Mouse (Mus musculus) megakaryocyte, embryonic 14.5 days (primary cell): Measurements from ENCODE around the gene Cox4i2. TPM values are rescaled to one million over a fixed set of nuclear protein-coding genes. Genes with fewer than 3 reads are reported as not detected.

ENCODE experiments used
- H3K27me3 ChIP-seq: replicated peaks from 2 replicates; pipeline ENCODE3; 2012; ENCODE audit warnings: inconsistent platforms
- H3K36me3 ChIP-seq: replicated peaks from 2 replicates; pipeline ENCODE3; 2012; ENCODE audit warnings: low read length, inconsistent platforms, mixed read lengths
- H3K4me1 ChIP-seq: 2 replicates; pipeline ENCODE4 v1.6.1; 2012; ENCODE audit warnings: inconsistent platforms
- H3K4me3 ChIP-seq: replicated peaks from 2 replicates; pipeline ENCODE3; 2012; ENCODE audit warnings: moderate library complexity, mild to moderate bottlenecking, inconsistent platforms
- H3K9me3 ChIP-seq: 2 replicates; pipeline ENCODE4 v1.6.1; 2012; ENCODE audit warnings: inconsistent platforms
- FLI1 ChIP-seq: IDR thresholded peaks from 2 replicates; pipeline ENCODE4 v1.6.1; 2012; ENCODE audit warnings: low read length, inconsistent platforms, mixed read lengths
- GATA1 ChIP-seq: IDR thresholded peaks from 3 replicates; pipeline ENCODE4 v1.6.1; 2012; ENCODE audit warnings: mixed read lengths, low read length, inconsistent platforms, borderline replicate concordance
- polyA plus RNA-seq: library from polyadenylated mRNA; stranded (reverse); fragments of >175 nt; gene quantifications from 2 replicates; pipeline ENCODE4 v1.2.3, GENCODE M21; 2012; ENCODE audit warnings: low replicate concordance; ENCODE audit not compliant: insufficient read depth

Cox4i2 gene
- polyA plus RNA-seq, 1 experiment: 2.8 TPM

DNA sequence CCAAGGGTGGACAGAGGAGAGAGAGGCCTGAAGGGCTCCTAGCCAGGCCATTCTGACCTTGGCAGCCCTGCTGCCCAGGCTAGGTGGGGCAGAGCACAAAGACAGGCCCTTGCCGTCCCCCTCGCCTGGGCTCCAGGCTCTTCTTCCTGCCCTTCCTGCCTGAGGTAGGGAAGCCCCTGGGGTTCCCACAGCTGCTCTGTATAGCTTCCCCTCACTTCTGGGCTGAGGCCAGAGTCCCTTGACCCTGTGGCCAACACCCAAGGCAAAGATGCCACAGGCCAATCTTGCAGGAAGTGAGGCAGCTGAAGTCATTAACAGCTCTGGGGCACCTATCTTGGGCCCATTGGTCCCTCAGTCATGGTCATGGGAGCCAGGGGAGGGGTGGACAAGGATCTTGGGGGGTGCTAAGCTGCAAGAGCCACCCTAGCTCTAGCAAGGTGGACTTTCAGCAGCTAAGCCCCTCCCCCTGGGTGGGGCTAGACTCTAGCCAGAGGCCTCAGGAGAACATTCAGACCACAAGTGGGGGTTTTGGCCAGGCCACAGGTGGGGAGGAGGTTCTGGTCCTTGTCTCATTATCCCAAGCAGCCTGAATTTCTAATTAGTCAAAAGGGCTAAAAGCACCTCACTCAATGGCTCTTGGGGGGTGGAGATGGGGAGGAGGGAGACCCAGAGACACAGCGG is 27.2 kb downstream of the Cox4i2 start:
- TF ChIP-seq FLI1 (no peak), GATA1 (no peak)
- no peaks in the 10 kb centered on the region for H3K27me3 ChIP-seq
- peak overlapping the region; percentile 31 for H3K4me3 ChIP-seq
- no peaks in the 10 kb centered on the region for H3K9me3 ChIP-seq
- H3K4me1 ChIP-seq: peaks cover 96% of the 10 kb centered on the region
- peaks cover 98% of the 10 kb centered on the region for H3K36me3 ChIP-seq

GRCm38 (mm10) chr2:152782656-152783055 is 28.7 kb downstream of the Cox4i2 start:
- peaks cover 93% of the 10 kb centered on the region for H3K36me3 ChIP-seq

DNA sequence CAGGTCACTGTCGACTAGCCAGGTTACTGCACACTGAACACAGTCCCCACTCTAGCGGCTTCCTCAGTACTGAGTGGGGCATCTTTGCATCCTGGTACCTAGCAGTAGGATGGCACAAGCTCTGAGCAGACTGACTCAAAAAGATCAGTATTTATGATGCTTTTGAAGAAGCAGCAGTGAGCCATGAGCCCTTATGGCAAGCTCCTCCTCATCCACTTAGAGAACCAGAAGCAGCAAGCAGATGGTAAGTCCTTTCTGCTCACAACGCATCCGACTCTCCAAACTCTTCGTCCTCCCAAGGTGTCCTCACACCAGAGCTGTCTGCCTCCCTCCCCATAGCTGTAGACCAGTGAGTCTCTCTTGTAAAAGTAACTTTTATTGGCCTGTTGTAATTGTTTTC is 29.3 kb downstream of the Cox4i2 start:
- Histone ChIP-seq H3K27me3 (no peaks in the 10 kb centered on the region), H3K36me3 (peaks cover 96% of the 10 kb centered on the region), H3K4me3 (peak overlapping the region; percentile 72), H3K9me3 (no peaks in the 10 kb centered on the region), H3K4me1 (peaks cover 99% of the 10 kb centered on the region)
- no peak for TF ChIP-seq GATA1
- no peak for TF ChIP-seq FLI1

More at GRCm38 (mm10) chr2:152782656-152783055, 28.7 kb downstream of the Cox4i2 start:
- H3K4me1 ChIP-seq: peaks cover 95% of the 10 kb centered on the region
- TF ChIP-seq GATA1: no peak
- no peak for TF ChIP-seq FLI1
- no peaks in the 10 kb centered on the region for H3K9me3 ChIP-seq
- no peaks in the 10 kb centered on the region for H3K27me3 ChIP-seq
- peak overlapping the region; percentile 65 for H3K4me3 ChIP-seq

DNA sequence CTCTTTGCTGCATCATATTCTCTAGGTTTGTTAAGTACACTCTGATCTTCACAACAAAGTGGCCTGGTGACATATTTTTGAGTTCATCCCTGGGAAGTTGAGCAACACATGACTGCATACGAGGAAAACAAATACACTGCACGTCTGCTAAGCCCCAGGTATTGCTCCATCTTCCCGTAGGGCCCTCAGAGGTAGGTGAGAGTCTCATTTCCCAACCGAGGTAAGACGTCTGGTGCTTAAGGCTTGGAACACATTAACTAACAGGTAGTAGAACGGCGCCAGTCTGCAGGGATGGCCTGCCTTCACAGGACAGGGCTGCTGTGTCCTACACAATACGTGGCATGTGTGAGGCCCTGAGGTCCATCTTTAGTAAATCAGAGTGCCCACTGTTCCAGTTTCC is 30.7 kb downstream of the Cox4i2 start:
- Histone ChIP-seq H3K4me1 (peaks cover 99% of the 10 kb centered on the region), H3K9me3 (no peaks in the 10 kb centered on the region), H3K36me3 (peaks cover 86% of the 10 kb centered on the region), H3K27me3 (no peaks in the 10 kb centered on the region), H3K4me3 (peak overlapping the region; percentile 70)
- no peak for TF ChIP-seq GATA1

GRCm38 (mm10) chr2:152785446-152786350 is 31.7 kb downstream of the Cox4i2 start:
- H3K4me1 ChIP-seq: peaks cover 99% of the 10 kb centered on the region
- TF ChIP-seq FLI1 (no peak), GATA1 (no peak)
- H3K36me3 ChIP-seq: peaks cover 86% of the 10 kb centered on the region
- peak overlapping the region; percentile 81 for H3K4me3 ChIP-seq
- H3K27me3 ChIP-seq: no peaks in the 10 kb centered on the region
- no peaks in the 10 kb centered on the region for H3K9me3 ChIP-seq

DNA sequence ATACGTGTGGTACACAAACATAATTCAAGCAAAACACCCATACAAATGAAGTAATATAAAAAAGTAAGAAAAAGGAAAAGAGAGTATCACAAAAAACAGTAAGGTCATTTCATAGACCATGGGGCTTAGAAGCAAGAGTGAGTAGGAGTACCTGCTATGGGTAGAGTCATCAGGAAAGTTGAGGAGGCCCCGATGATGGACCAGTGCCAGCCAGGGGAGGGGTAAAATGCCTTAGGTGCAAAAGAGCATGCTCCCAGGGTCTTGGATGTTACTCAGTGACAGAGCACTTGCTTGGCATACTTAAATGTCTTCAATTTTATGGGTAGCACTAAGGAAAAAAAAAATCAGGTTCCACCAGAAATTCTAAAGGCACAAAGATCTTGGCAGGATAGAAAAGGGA is 33.2 kb downstream of the Cox4i2 start:
- Histone ChIP-seq H3K4me3 (no peak overlapping the region), H3K9me3 (no peaks in the 10 kb centered on the region), H3K4me1 (peaks cover 99% of the 10 kb centered on the region), H3K36me3 (peaks cover 86% of the 10 kb centered on the region), H3K27me3 (no peaks in the 10 kb centered on the region)
- TF ChIP-seq GATA1: no peak
- TF ChIP-seq FLI1: no peak

GRCm38 (mm10) chr2:152787543-152787942 is 33.6 kb downstream of the Cox4i2 start:
- TF ChIP-seq GATA1 (no peak), FLI1 (no peak)

DNA sequence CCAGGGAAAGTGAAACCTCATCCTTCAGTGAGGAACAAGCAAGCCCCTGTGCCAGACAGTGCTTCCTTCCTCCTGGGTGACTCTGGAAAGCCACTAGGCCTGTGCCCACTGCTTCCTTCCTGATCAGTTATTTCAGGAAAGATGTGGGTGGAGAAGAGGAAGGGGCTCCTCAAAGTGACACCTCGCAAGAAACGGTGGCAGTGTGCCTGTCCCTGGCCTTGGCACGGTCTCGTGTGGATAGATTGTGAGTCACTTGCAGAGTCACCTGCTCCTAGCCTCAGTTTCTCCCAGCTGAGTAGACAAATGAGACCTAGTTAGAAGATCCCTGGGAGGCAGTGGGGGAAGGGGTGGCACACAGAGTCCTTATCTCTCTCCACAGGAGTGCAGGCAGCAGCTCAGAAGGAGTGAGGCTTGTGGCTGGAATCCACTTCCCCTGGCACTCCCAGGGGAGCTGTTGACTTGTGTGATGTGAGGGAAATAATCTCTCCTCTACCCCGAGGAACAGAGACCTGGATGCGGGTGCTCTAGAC is 35.0 kb downstream of the Cox4i2 start:
- H3K9me3 ChIP-seq: no peaks in the 10 kb centered on the region
- peaks cover 99% of the 10 kb centered on the region for H3K4me1 ChIP-seq
- H3K36me3 ChIP-seq: peaks cover 85% of the 10 kb centered on the region
- H3K4me3 ChIP-seq: peak overlapping the region; percentile 89
- no peaks in the 10 kb centered on the region for H3K27me3 ChIP-seq
- TF ChIP-seq FLI1 (peak; percentile 95), GATA1 (peak; percentile 92; the same call in 2 of the 3 replicates)

More at GRCm38 (mm10) chr2:152787543-152787942, 33.6 kb downstream of the Cox4i2 start:
- Histone ChIP-seq H3K4me1 (peaks cover 99% of the 10 kb centered on the region), H3K27me3 (no peaks in the 10 kb centered on the region), H3K36me3 (peaks cover 86% of the 10 kb centered on the region), H3K9me3 (no peaks in the 10 kb centered on the region), H3K4me3 (peak overlapping the region; percentile 81)

DNA sequence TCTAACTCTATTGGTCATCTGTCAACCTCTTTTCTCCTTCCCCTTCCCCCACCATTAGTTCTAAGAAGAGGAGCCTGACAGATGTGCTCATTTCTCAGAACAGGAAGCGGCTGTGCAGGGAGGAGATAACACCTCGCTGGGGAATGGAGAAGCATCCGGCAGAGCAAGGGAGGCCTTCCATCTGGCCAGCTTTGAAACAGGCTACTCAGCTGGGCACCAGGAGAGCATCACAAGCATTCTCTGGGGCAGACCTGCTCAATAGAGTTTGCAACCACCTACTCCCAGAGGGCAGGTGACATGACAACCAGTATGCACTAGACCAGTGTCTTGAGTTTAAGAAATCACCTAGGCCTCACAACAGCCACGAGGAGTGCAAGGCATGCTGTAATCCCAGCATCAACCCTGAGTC is 35.6 kb downstream of the Cox4i2 start:
- Histone ChIP-seq H3K36me3 (peaks cover 85% of the 10 kb centered on the region), H3K4me3 (peak overlapping the region; percentile 89), H3K4me1 (peaks cover 99% of the 10 kb centered on the region), H3K9me3 (no peaks in the 10 kb centered on the region), H3K27me3 (no peaks in the 10 kb centered on the region)
- TF ChIP-seq FLI1 (peak; percentile 52; the same call in 1 of the 2 replicates), GATA1 (peak; percentile 87; the same call in 2 of the 3 replicates)
